Mouse (Mus musculus) small intestine, adult 2 months (tissue): ENCODE data around the gene Slc30a5.

ENCODE experiments used
- CTCF ChIP-seq: fragments of 200-500 bp; IDR thresholded peaks from 2 replicates; pipeline ENCODE4 v1.5.1; 2012; ENCODE audit warnings: low read depth, mild to moderate bottlenecking, control low read depth, inconsistent platforms, low read length, moderate library complexity, mixed read lengths; ENCODE audit not compliant: insufficient replicate concordance, insufficient read length; ENCODE audit errors: extremely low read depth
- POLR2A ChIP-seq: fragments of 200-500 bp; IDR thresholded peaks from 2 replicates; pipeline ENCODE4 v1.6.1; 2012; ENCODE audit warnings: low read depth, mild to moderate bottlenecking, control low read depth, inconsistent platforms, low read length, moderate library complexity

GRCm38 (mm10) chr13:100865744-100866143, 32.5 kb upstream of the Slc30a5 start:
- TF ChIP-seq POLR2A (no peak), CTCF (no peak)
